Mouse (Mus musculus) heart, embryonic 13.5 days (tissue): ENCODE data around the gene Sox8. TPM values are rescaled to one million over a fixed set of nuclear protein-coding genes. Genes with fewer than 3 reads are reported as not detected.
A peak's percentile ranks its signal among the peaks of the same experiment; 100 is the strongest.

Source experiments
- ATAC-seq: fragments of 200-750 bp; cut with Nextera tagmentation; 2 replicates; pipeline ENCODE4 v1.8.0; 2017; ENCODE audit warnings: moderate TSS enrichment; ENCODE audit not compliant: insufficient number of reproducible peaks, low FRiP score, low TSS enrichment; ENCODE audit errors: extremely low read depth
- H3K27ac ChIP-seq: fragments of 300-500 bp; sonication (generic); replicated peaks from 2 replicates; pipeline ENCODE4 v1.5.1; 2015; ENCODE audit warnings: moderate library complexity, mild to moderate bottlenecking, inconsistent platforms
- H3K27me3 ChIP-seq: fragments of 300-500 bp; sonication (generic); replicated peaks from 2 replicates; pipeline ENCODE4 v1.6.1; 2015; ENCODE audit warnings: mild to moderate bottlenecking, inconsistent platforms
- H3K36me3 ChIP-seq: fragments of 300-500 bp; sonication (generic); 2 replicates; pipeline ENCODE4 v1.6.1; 2015; ENCODE audit warnings: mild to moderate bottlenecking, inconsistent platforms
- H3K4me1 ChIP-seq: fragments of 300-500 bp; sonication (generic); 2 replicates; pipeline ENCODE4 v1.6.1; 2015; ENCODE audit warnings: inconsistent platforms
- H3K4me2 ChIP-seq: fragments of 300-500 bp; sonication (generic); 2 replicates; pipeline ENCODE4 v1.6.1; 2015; ENCODE audit warnings: inconsistent platforms, mild to moderate bottlenecking, moderate library complexity
- H3K4me3 ChIP-seq: fragments of 300-500 bp; sonication (generic); 2 replicates; pipeline ENCODE4 v1.5.1; 2015; ENCODE audit warnings: moderate library complexity, mild to moderate bottlenecking, inconsistent platforms
- H3K9ac ChIP-seq: fragments of 300-500 bp; sonication (generic); 2 replicates; pipeline ENCODE4 v1.6.1; 2015; ENCODE audit warnings: inconsistent platforms, mild to moderate bottlenecking, moderate library complexity
- H3K9me3 ChIP-seq: fragments of 300-500 bp; sonication (generic); 2 replicates; pipeline ENCODE4 v1.6.1; 2016; ENCODE audit warnings: inconsistent platforms
- WGBS: fragments of 180-500 bp; shearing (Covaris S2); methylation state at CpG from one replicate; pipeline ENCODE4 v1.1.7; 2015; ENCODE audit warnings: mixed read lengths; 5-methylcytosine and 5-hydroxymethylcytosine counted together
- polyA plus RNA-seq: library from polyadenylated mRNA; unstranded; fragments of >200 nt; fragmentation: Nextera tagmentation; extraction: Ambion mirVana; gene quantifications from 2 replicates; pipeline ENCODE4 v1.2.1, GENCODE M21; 2015

The Sox8 gene
- polyA plus RNA-seq, result 0.53 and 1.5 TPM in 2 replicates

DNA sequence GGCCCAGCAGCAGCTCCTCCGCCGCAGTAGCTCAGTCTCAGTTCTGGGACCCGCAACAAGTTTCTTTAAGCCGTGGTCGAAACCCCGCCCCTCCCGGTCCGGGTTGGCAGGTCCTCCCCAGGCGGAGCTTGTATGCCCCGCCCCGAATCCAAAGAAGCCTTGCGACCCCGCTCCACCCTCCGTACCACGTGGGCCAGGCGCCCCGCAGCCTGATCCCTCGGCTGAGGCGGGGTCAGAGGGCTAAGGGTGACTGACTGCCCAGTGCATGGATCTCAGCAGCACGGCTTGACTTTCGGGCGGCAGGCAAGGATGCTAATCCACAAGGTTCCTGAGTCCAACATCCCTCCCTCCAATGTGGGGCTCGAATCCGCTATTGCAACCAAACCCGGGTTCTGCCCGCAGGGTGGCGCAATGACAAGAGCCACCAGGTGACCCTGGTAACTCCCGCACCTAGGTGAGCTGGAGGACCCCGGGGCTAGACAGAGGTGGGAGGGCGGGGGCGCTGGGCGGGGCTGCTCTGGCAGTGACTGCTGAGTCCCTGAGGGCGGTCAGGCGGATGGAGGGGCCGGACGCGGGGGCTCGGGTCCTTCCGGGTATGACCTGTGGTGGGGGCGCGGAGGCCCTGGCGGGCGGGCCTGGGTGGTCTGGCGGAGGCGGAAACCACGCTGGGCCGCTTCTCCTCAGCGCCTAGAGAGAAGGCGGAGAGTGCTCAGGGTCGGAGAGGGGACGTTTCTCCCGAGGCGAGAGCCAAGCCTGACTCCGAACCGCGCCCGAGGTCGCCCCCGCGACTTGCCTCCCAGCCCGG, at the start of gene Sox8:
Gene Sox8 (minus strand): TSS at position 39 of the 805 bp plus-strand sequence.
- Histone ChIP-seq H3K4me1 (peaks cover 51% of the 10 kb centered on the region), H3K27ac (no peak within 1 kb of the TSS), H3K4me2 (peak within 1 kb of the TSS; percentile 93), H3K4me3 (peak within 1 kb of the TSS; percentile 65), H3K27me3 (peaks cover 62% of the 10 kb centered on the region), H3K9me3 (no peaks in the 10 kb centered on the region), H3K9ac (peak within 1 kb of the TSS; percentile 81), H3K36me3 (no peaks in the 10 kb centered on the region)
- under 1% methylated on average over 61 of the region's 61 CpGs for WGBS
- ATAC-seq, result peak; percentile 67

DNA sequence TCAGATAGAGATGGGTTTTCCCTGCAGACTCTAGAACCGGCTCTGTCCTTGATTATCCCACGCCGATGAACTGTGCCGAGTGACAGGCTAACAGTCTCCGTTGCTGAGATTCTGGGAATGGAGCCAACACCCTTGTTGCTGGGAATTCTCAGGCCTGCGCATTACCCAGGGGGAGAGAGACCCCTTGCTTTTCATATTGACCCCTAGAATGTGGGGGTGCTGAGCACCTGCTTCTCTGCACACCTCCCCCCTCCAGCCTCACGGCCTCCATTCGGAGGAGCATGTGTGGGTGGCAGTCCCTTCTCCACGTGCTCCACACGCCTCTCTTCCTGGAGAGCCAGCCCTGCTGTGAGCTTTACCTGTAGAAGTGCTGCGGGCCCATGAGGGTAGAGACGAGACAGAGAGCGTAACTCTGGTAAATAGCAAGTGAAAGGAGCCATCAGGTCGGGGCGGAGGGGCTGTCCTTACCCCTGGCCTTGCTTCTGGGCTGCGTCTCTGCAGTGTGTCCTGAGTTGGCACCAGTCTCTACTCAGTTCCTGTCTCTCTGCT, 48.1 kb upstream of the Sox8 start:
- ATAC-seq, result no peak; the same call in 1 of the 2 replicates
- Histone ChIP-seq H3K4me3 (no peak overlapping the region), H3K36me3 (peaks cover 45% of the 10 kb centered on the region), H3K4me2 (peak overlapping the region; percentile 38), H3K4me1 (peaks cover 22% of the 10 kb centered on the region), H3K9ac (peak overlapping the region; percentile 4; the same call in 1 of the 2 replicates), H3K9me3 (no peaks in the 10 kb centered on the region), H3K27ac (peak overlapping the region; percentile 62), H3K27me3 (no peaks in the 10 kb centered on the region)
- WGBS, result 34% methylated on average over 16 of the region's 16 CpGs

GRCm38 (mm10) chr17:25614723-25615510, 44.4 kb upstream of the Sox8 start:
- Histone ChIP-seq H3K4me3 (no peak overlapping the region), H3K36me3 (peaks cover 46% of the 10 kb centered on the region), H3K27ac (no peak overlapping the region), H3K4me2 (no peak overlapping the region), H3K4me1 (peaks cover 42% of the 10 kb centered on the region), H3K9ac (no peak overlapping the region), H3K27me3 (no peaks in the 10 kb centered on the region), H3K9me3 (no peaks in the 10 kb centered on the region)
- WGBS, result 87% methylated on average over 10 of the region's 10 CpGs
- ATAC-seq, result no peak

GRCm38 (mm10) chr17:25613323-25613722, 42.8 kb upstream of the Sox8 start:
- Histone ChIP-seq H3K4me3 (no peak overlapping the region), H3K36me3 (peaks cover 50% of the 10 kb centered on the region), H3K27me3 (no peaks in the 10 kb centered on the region), H3K9ac (no peak overlapping the region), H3K4me2 (no peak overlapping the region), H3K4me1 (peaks cover 46% of the 10 kb centered on the region), H3K9me3 (no peaks in the 10 kb centered on the region), H3K27ac (no peak overlapping the region)
- 91% methylated on average over 6 of the region's 6 CpGs for WGBS
- ATAC-seq, result no peak

GRCm38 (mm10) chr17:25612537-25612936, 42.1 kb upstream of the Sox8 start:
- ATAC-seq, result no peak
- H3K36me3 ChIP-seq, result peaks cover 55% of the 10 kb centered on the region
- H3K4me1 ChIP-seq, result peaks cover 41% of the 10 kb centered on the region
- H3K27me3 ChIP-seq, result no peaks in the 10 kb centered on the region
- no peaks in the 10 kb centered on the region for H3K9me3 ChIP-seq
- no peak overlapping the region for H3K27ac ChIP-seq
- no peak overlapping the region for H3K4me3 ChIP-seq
- 82% methylated on average over 9 of the region's 9 CpGs for WGBS
- H3K4me2 ChIP-seq, result no peak overlapping the region
- H3K9ac ChIP-seq, result no peak overlapping the region

- Histone ChIP-seq H3K27ac (peak overlapping the region; percentile 59), H3K4me3 (no peak overlapping the region), H3K4me1 (peaks cover 51% of the 10 kb centered on the region), H3K27me3 (no peaks in the 10 kb centered on the region), H3K4me2 (peak overlapping the region; percentile 25), H3K36me3 (peaks cover 40% of the 10 kb centered on the region), H3K9me3 (no peaks in the 10 kb centered on the region), H3K9ac (0 out of 2 replicates have a peak overlapping the region, but pooled peaks have one; percentile 4)
- WGBS, result 26% methylated on average over 9 of the region's 9 CpGs
- peak; percentile 60; the same call in 1 of the 2 replicates for ATAC-seq
These were observed 39.7 kb upstream of the Sox8 start for GRCm38 (mm10) chr17:25610151-25610550.

GRCm38 (mm10) chr17:25609506-25609828, 39.0 kb upstream of the Sox8 start:
- Histone ChIP-seq H3K4me2 (no peak overlapping the region), H3K36me3 (peaks cover 34% of the 10 kb centered on the region), H3K4me3 (no peak overlapping the region), H3K27ac (peak overlapping the region; percentile 59; the same call in 1 of the 2 replicates), H3K9me3 (no peaks in the 10 kb centered on the region), H3K4me1 (peaks cover 53% of the 10 kb centered on the region), H3K27me3 (no peaks in the 10 kb centered on the region), H3K9ac (peak overlapping the region; percentile 4; the same call in 1 of the 2 replicates)
- ATAC-seq, result no peak
- 54% methylated on average over 3 of the region's 3 CpGs for WGBS

DNA sequence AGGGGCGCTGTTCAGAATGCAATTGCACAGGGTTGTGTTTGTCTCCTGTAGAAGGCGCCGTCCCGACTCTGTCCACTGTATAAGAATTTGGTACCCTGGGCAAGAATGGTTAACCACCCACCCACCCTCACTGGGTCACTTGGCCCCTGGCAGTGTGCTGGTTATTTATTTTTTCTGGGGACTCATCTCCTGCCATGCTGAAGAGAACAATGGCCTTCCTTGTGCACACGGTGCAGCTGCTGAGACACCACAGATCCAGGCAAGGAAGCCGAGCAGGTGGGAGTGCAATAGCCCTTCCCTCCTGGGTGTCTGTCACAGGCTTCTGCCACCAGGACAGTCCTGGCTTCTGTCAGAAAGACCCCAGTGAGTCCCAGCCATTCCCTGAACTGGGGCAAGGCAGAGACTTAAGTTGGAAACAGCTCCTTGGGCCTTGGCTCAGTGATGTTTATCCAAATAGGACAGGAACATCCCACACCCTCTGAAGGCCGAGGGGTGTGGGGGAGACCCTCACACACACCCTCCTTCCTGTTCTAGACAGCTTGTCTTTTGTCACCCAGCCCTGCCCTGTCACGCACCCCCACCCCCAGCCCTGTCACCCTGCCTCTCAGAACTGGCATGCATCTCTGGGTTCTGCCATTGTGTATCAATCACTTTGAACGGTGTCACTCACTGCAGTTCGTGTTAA, 38.5 kb upstream of the Sox8 start:
- no peaks in the 10 kb centered on the region for H3K9me3 ChIP-seq
- WGBS, result 61% methylated on average over 10 of the region's 10 CpGs
- no peak overlapping the region for H3K9ac ChIP-seq
- 0 out of 2 replicates have a peak overlapping the region, but pooled peaks have one; percentile 59 for H3K27ac ChIP-seq
- H3K36me3 ChIP-seq, result peaks cover 28% of the 10 kb centered on the region
- H3K4me1 ChIP-seq, result peaks cover 53% of the 10 kb centered on the region
- H3K27me3 ChIP-seq, result no peaks in the 10 kb centered on the region
- no peak overlapping the region for H3K4me2 ChIP-seq
- no peak for ATAC-seq
- H3K4me3 ChIP-seq, result no peak overlapping the region

- Histone ChIP-seq H3K4me1 (peaks cover 53% of the 10 kb centered on the region), H3K4me2 (no peak overlapping the region), H3K27ac (no peak overlapping the region), H3K9me3 (no peaks in the 10 kb centered on the region), H3K27me3 (no peaks in the 10 kb centered on the region), H3K4me3 (no peak overlapping the region), H3K36me3 (peaks cover 21% of the 10 kb centered on the region), H3K9ac (no peak overlapping the region)
- ATAC-seq, result no peak
- WGBS, result 80% methylated on average over 11 of the region's 11 CpGs
These were observed 37.8 kb upstream of the Sox8 start for GRCm38 (mm10) chr17:25608137-25608785.

- WGBS, result 58% methylated on average over 5 of the region's 5 CpGs
These were observed 33.7 kb upstream of the Sox8 start for GRCm38 (mm10) chr17:25604234-25604633.

More at GRCm38 (mm10) chr17:25604234-25604633, 33.7 kb upstream of the Sox8 start:
- ATAC-seq, result no peak
- H3K4me3 ChIP-seq, result no peak overlapping the region
- H3K9ac ChIP-seq, result no peak overlapping the region
- H3K27me3 ChIP-seq, result no peaks in the 10 kb centered on the region
- H3K4me2 ChIP-seq, result no peak overlapping the region
- H3K36me3 ChIP-seq, result peaks cover 9% of the 10 kb centered on the region
- peaks cover 36% of the 10 kb centered on the region for H3K4me1 ChIP-seq
- no peak overlapping the region for H3K27ac ChIP-seq
- H3K9me3 ChIP-seq, result no peaks in the 10 kb centered on the region
